ENCODE assay signal across 11 mouse cellular contexts in the genomic region with DNA sequence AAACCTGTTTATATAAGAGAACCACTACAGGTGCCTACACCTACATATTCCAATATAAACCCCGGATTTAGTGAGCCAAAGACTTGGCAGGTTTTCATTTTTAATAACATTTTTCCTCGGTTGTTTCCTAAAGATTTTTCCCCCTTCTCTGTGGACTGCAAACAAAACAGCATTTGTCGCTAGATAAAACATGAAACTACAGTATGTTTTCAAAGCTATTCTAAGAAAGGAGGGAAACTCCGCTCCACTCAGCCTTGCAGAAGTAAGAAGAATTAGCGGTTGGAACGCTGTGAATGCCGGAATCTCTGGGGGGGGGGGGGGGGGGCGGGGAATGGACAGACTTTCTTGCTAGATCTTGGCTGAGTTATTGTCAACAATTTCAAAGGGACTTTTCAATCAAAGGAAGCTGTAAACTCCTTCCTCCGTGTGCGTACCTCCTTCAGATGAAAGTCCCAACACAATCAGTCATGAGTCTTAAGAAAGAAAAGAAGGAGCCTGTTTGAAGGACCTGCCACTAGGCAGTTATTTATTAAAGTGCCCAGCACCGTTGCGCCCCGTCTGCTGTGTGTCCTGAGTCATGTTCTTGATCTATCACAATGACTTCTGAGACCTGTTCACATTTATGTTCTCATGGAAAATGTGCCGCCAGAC. TPM values are rescaled to one million over a fixed set of nuclear protein-coding genes. Genes with fewer than 3 reads are reported as not detected.
DNase-seq lines count a peak whose midpoint lies in the region; ATAC-seq and TF ChIP-seq lines count a peak whose summit lies in the region.
"Had no signal": no experiment of that assay in that cellular context is flagged by ENCODE, and none has a peak within 500 bp of the region (broad histone marks: within the 10 kb centered on the region; RNA-seq: fewer than 3 reads in every experiment).

No protein-coding gene starts in this region.

- H3K9ac ChIP-seq in heart, embryonic 13.5 days = no peak overlapping the region
- 0 out of 2 replicates have a peak overlapping the region, but pooled peaks have one; percentile 16 for H3K9ac ChIP-seq in ES-Bruce4 (ENCODE audit: low read depth, poor library complexity, severe bottlenecking)
- H3K9ac ChIP-seq: embryonic facial prominence, embryonic 15.5 days had no signal

- no peak for DNase-seq in heart, postnatal 14 days
- DNase-seq in kidney, adult 2 months = peak; percentile 40
- DNase-seq in lung, postnatal 36 days = peak; percentile 44
- DNase-seq in frontal cortex, adult 2 months (ENCODE audit: extremely low spot score in 1 of 2, low spot score in 1 of 2) = no peak
- DNase-seq in cerebellum, adult 9-10 months = no peak
- DNase-seq in embryonic facial prominence, embryonic 10.5 days (ENCODE audit: low spot score) = no peak
- DNase-seq: left cerebral cortex, postnatal 4 days; right cerebral cortex, postnatal 14 days had no signal

- no peak for ATAC-seq in heart, embryonic 13.5 days (ENCODE audit: extremely low read depth, insufficient number of reproducible peaks, low FRiP score, low TSS enrichment)

- peak overlapping the region; percentile 36; the same call in 1 of the 2 replicates for H3K27ac ChIP-seq in heart, embryonic 13.5 days (replicated peaks)
- no peak overlapping the region for H3K27ac ChIP-seq in ES-Bruce4 (ENCODE audit: insufficient read depth, low read length)
- H3K27ac ChIP-seq in kidney, adult 2 months (ENCODE audit: insufficient read depth, low read depth, low read length) = no peak overlapping the region
- H3K27ac ChIP-seq in embryonic facial prominence, embryonic 10.5 days (replicated peaks) = no peak overlapping the region
- H3K27ac ChIP-seq: embryonic facial prominence, embryonic 15.5 days had no signal

- no peak for TF ChIP-seq POLR2A in ES-Bruce4 (IDR thresholded peaks at IDR 0.05; ENCODE audit: insufficient read depth, low read length)
- no peak for TF ChIP-seq POLR2A in kidney, adult 2 months (IDR thresholded peaks at IDR 0.05; ENCODE audit: low read depth, low read length)

- peaks cover 32% of the 10 kb centered on the region for H3K4me1 ChIP-seq in heart, embryonic 13.5 days
- H3K4me1 ChIP-seq in ES-Bruce4 (ENCODE audit: control insufficient read depth, insufficient read depth, low read length) = peaks cover 4% of the 10 kb centered on the region
- H3K4me1 ChIP-seq in kidney, adult 2 months (ENCODE audit: control insufficient read depth, insufficient read depth, low read length) = peaks cover 6% of the 10 kb centered on the region; the same call in 1 of the 2 replicates
- peaks cover 36% of the 10 kb centered on the region for H3K4me1 ChIP-seq in embryonic facial prominence, embryonic 10.5 days

- TF ChIP-seq EP300 in ES-Bruce4 (IDR thresholded peaks at IDR 0.05; ENCODE audit: insufficient read depth, low read depth, low read length) = no peak

- intact Hi-C loops in heart, postnatal 14 days (cut with DNase I) = no loop called here

- H3K9me3 ChIP-seq in heart, embryonic 13.5 days = no peaks in the 10 kb centered on the region
- H3K9me3 ChIP-seq in ES-Bruce4 (replicated peaks; ENCODE audit: control insufficient read depth, insufficient read depth, low read length, poor library complexity, severe bottlenecking) = no peaks in the 10 kb centered on the region
- no peaks in the 10 kb centered on the region for H3K9me3 ChIP-seq in embryonic facial prominence, embryonic 10.5 days
- H3K9me3 ChIP-seq: embryonic facial prominence, embryonic 15.5 days had no signal

- H3K36me3 ChIP-seq in heart, embryonic 13.5 days = no peaks in the 10 kb centered on the region
- no peaks in the 10 kb centered on the region for H3K36me3 ChIP-seq in ES-Bruce4 (ENCODE audit: control insufficient read depth, insufficient read depth, low read length, poor library complexity, severe bottlenecking)
- no peaks in the 10 kb centered on the region for H3K36me3 ChIP-seq in kidney, adult 2 months (ENCODE audit: control insufficient read depth, insufficient read depth, low read length)
- no peaks in the 10 kb centered on the region for H3K36me3 ChIP-seq in embryonic facial prominence, embryonic 10.5 days (replicated peaks)
- H3K36me3 ChIP-seq: embryonic facial prominence, embryonic 15.5 days had no signal

- 41% methylated on average over 14 of the region's 14 CpGs for WGBS in heart, embryonic 13.5 days
- 13% methylated on average over 14 of the region's 14 CpGs for WGBS in kidney, adult 2 months
- 63% methylated on average over 14 of the region's 14 CpGs for WGBS in embryonic facial prominence, embryonic 10.5 days

- no peak overlapping the region for H3K4me2 ChIP-seq in heart, embryonic 13.5 days
- H3K4me2 ChIP-seq: embryonic facial prominence, embryonic 15.5 days had no signal

- H3K4me3 ChIP-seq in heart, embryonic 13.5 days = no peak overlapping the region
- H3K4me3 ChIP-seq in ES-Bruce4 (ENCODE audit: low read depth, low read length) = no peak overlapping the region
- H3K4me3 ChIP-seq in kidney, adult 2 months (ENCODE audit: insufficient read depth, low read depth, low read length) = no peak overlapping the region
- no peak overlapping the region for H3K4me3 ChIP-seq in embryonic facial prominence, embryonic 10.5 days
- H3K4me3 ChIP-seq: embryonic facial prominence, embryonic 15.5 days had no signal

- no peaks in the 10 kb centered on the region for H3K27me3 ChIP-seq in heart, embryonic 13.5 days (replicated peaks)
- H3K27me3 ChIP-seq in ES-Bruce4 (ENCODE audit: control insufficient read depth, insufficient read depth, low read length, poor library complexity, severe bottlenecking) = no peaks in the 10 kb centered on the region
- no peaks in the 10 kb centered on the region for H3K27me3 ChIP-seq in kidney, adult 2 months (replicated peaks; ENCODE audit: control insufficient read depth, insufficient read depth, low read length)
- peaks cover 38% of the 10 kb centered on the region for H3K27me3 ChIP-seq in embryonic facial prominence, embryonic 10.5 days (replicated peaks; ENCODE audit: low read depth, poor library complexity, severe bottlenecking)

- no peak for TF ChIP-seq CTCF in ES-Bruce4 (IDR thresholded peaks at IDR 0.05; ENCODE audit: low read depth, low read length)
- TF ChIP-seq CTCF in kidney, adult 2 months (conservative IDR thresholded peaks at IDR 0.05; ENCODE audit: insufficient read depth, insufficient read length, low read depth, low read length) = no peak

RNA-seq across cellular contexts. Expression of gene Tjp2, which starts 3.9 kb away (rescaled TPM):
- 21.6 and 22.7 TPM in 2 replicates for polyA plus RNA-seq in heart, embryonic 13.5 days (2015; fragmentation: Nextera tagmentation; extraction: Ambion mirVana)
- total RNA-seq in heart, postnatal 14 days (2021) = 10 to 100 TPM; 20.3 to 23.1 TPM
- polyA plus RNA-seq in ES-Bruce4 (2011; ENCODE audit: insufficient read depth, insufficient read length, low read depth, missing spikeins) = 114 and 115 TPM in 2 replicates
- polyA plus RNA-seq in kidney, adult 2 months (2012; rRNA removed) = 13.0 and 13.4 TPM in 2 replicates
- 13.8 and 16.2 TPM in 2 replicates for polyA plus RNA-seq in frontal cortex, adult 2 months (2012; rRNA removed)
- 35.1 TPM in 2 replicates for polyA plus RNA-seq in embryonic facial prominence, embryonic 10.5 days (2016; fragmentation: Nextera tagmentation; extraction: Ambion mirVana)

RNA-seq across cellular contexts. Expression of gene Fxn, which starts 59.5 kb away (rescaled TPM):
- 60.9 and 64.0 TPM in 2 replicates for polyA plus RNA-seq in heart, embryonic 13.5 days (2015; fragmentation: Nextera tagmentation; extraction: Ambion mirVana)
- total RNA-seq in heart, postnatal 14 days (2021) = 10 to 100 TPM; 22.4 to 26.0 TPM
- polyA plus RNA-seq in ES-Bruce4 (2011; ENCODE audit: insufficient read depth, insufficient read length, low read depth, missing spikeins) = 9.0 and 11.2 TPM in 2 replicates
- 25.7 and 29.2 TPM in 2 replicates for polyA plus RNA-seq in kidney, adult 2 months (2012; rRNA removed)
- 9.8 TPM in 2 replicates for polyA plus RNA-seq in frontal cortex, adult 2 months (2012; rRNA removed)
- 62.6 and 65.0 TPM in 2 replicates for polyA plus RNA-seq in embryonic facial prominence, embryonic 10.5 days (2016; fragmentation: Nextera tagmentation; extraction: Ambion mirVana)

Comparison
In these comparisons a context has a peak if more than half of its experiments do, and no peak if none do; other contexts are left out.
1. DNase-seq: peak in kidney, adult 2 months (single experiment) and lung, postnatal 36 days (single experiment); none in heart, postnatal 14 days (0 of 2), frontal cortex, adult 2 months (0 of 2), cerebellum, adult 9-10 months (single experiment) and embryonic facial prominence, embryonic 10.5 days (single experiment).